Mouse (Mus musculus) layer of hippocampus, adult 8-10 months (tissue): ENCODE data around the gene Cd53. TPM values are rescaled to one million over a fixed set of nuclear protein-coding genes. Genes with fewer than 3 reads are reported as not detected.

Experiments
- DNase-seq, 2 experiments: peaks; one replicate each; pipeline ENCODE4 v3.0.0; 2022; ENCODE audit warnings: low spot score in 2 of 2
- total RNA-seq, 4 experiments: library from RNA; stranded (reverse); gene quantifications; 2 replicates each; pipeline ENCODE4 v1.2.4; 2022

Gene Cd53
- 10 to 100 TPM in 2 of 4 experiments, 1 to 10 TPM in 2; 8.9 to 43.7 (median 21.5) TPM for total RNA-seq

GRCm38 (mm10) chr3:106789930-106790329, at the start of gene Cd53:
Gene Cd53 (minus strand): TSS chr3:106790149.
- no peak for DNase-seq

DNA sequence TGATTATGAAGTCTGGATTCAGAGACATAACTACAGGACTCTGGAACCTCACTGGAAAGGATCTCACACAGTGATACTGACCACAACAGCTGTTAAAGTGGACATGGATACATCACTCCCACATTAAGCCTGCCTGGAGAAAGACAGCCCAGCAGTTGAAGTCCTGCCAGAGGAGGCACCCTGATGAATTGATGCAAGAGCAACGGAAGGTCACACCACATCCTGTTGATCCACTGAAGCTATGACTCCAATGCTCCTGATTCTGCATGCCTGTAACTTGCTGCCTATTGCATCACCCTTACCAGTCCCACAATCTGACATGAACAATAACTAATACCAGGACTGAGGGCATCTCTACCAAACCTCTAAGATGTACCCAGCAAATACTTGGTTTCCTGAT, 42.2 kb upstream of the Cd53 start:
- DNase-seq: no peak

- DNase-seq: no peak
Measured at GRCm38 (mm10) chr3:106826187-106826586, 36.2 kb upstream of the Cd53 start, which contains the start of gene Olfr266. Gene Olfr266 (minus strand): TSS chr3:106826287.

- no peak for DNase-seq
Measured at GRCm38 (mm10) chr3:106817676-106818075, 27.7 kb upstream of the Cd53 start.

GRCm38 (mm10) chr3:106808972-106809695, 19.2 kb upstream of the Cd53 start:
- DNase-seq: no peak

DNA sequence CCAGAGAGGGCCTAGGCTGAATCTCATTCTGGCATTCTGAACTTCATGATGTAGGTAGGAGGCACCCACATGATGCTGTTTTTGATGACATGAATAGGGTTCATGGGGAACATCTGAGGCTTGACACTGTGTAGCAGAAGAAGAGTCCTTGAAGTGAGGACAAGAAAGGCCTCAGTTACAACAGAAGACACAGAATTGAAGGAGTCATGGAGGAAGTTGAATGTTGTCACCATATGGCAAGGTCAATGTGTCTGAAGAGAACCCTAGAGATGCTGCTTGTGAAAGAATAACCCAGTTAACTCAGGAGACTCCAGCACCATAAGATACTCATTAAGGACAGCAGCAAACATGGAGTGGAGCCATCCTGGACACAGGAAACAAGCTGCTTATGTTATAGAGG, 8.1 kb upstream of the Cd53 start:
- DNase-seq: no peak

DNA sequence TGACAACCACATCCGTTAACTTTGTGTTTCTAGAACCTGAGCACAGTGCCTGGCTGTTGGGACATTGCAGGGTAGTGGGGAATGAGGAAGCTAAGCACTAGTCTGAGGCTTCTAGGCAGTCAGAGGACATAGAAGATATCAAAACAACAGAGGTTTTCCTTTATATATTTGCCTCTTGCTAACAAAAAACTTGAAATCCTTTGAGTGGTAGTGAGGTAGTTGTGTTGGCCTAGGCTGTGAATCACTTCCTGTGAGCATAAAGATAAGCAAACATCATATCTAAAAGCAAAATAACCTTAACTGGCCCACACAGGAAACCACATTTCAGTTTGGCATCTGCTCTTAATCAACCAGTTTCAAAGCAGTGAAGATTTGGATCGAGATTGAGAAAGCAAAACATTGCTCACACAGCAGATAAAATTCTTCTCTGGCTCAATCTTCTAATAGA, 1.5 kb downstream of the Cd53 start:
- no peak for DNase-seq

DNA sequence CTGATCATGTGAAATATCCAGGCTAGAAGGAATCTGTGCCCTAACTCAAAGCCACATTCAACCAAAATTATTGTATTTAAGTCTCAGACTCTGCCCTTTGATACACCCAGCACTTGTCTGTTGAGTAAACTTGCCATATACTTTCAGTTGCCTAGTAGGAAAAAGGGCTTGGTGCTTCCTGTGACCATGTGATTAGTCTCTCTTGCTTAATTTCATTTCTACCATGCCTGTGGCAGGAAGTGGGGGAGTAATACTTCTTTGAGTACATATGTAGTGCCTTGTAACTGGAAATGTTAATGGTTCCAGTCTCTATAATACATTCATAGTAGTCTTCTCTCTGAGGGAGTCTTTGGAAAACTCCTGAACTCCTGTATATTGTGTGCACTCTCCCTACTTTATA, 2.0 kb downstream of the Cd53 start:
- DNase-seq: no peak

DNA sequence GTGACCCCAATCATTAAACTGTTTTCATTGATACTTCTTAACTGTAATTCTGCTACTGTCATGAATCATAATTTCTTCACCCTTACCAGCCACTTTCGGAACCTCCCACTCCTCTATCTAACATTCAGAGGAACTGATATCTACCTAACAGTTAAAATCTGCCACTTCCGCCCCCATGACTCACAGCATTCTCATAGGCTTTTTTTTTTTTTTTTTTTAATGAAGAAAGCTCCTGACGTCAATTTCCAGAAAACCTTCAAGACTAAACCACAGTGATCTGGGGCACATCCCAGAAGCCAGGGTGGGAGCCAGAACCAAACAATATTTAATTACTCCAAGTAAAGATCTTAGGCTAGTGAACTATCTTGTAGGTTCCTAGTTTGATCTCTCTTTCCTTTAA, 4.8 kb downstream of the Cd53 start:
- DNase-seq: no peak

GRCm38 (mm10) chr3:106771834-106772233, 18.1 kb downstream of the Cd53 start:
- no peak for DNase-seq

- DNase-seq: no peak
Measured at GRCm38 (mm10) chr3:106755898-106756297, 34.1 kb downstream of the Cd53 start.

DNA sequence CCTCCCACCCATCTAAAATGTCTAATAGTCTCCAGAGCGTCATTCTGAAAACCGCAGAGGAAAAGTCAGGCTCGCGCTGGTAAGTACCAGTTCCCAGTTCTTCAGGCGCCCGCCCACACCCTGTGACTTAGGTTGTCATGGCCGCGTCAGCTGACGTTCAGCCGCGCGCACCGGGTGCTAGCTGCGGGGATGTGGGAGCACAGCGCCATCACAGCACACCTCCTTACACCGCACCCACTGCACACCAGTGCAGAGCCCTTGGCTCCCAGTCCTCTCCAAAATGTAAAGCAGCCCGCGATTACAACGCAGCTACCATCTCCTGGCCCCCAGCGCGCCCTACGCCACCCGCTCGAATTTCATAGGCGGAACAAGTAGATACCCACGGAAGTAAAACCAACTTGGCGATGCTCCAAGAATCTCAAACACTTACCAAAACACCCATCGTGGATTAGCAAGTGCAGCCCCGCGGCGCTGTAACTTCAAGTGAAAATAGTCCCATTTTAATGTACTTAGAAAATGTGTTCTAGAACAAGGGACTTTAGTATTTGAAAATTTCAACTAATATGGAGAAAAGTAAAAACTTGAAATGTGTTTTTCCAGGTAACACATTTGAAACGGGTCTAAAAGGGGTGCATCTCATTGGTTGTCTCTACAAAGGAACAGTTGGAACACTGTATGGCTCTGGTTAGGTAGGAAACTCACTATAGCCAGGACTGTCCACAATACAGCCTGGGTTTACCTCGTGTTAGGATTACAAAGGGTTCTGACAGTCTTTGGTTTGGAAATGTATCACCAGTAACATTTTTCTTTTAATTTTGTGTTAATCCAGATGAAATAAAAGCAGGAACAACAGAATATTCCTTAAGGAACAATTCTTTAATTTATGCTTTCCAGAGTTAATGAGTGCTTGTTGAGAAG, 67.7 kb downstream of the Cd53 start:
- DNase-seq: peak; percentile 87 to 89

- DNase-seq: peak; percentile 97 to 99
Measured at GRCm38 (mm10) chr3:106721397-106722027, 68.4 kb downstream of the Cd53 start.

Other genes with a start within 250 kb of the Cd53 start
- 10 to 100 TPM; 37.7 to 45.7 (median 40.7) TPM for gene Dram2, start 242.4 kb downstream of the Cd53 start, total RNA-seq
- 10 to 100 TPM; 48.0 to 53.0 (median 49.1) TPM for gene Cept1, start 242.3 kb downstream of the Cd53 start, total RNA-seq
- gene Lrif1, start 105.2 kb downstream of the Cd53 start, total RNA-seq: 10 to 100 TPM; 20.4 to 25.1 (median 23.9) TPM
- not detected for gene Olfr266, start 36.1 kb upstream of the Cd53 start, total RNA-seq
- 10 to 100 TPM; 19.8 to 22.5 (median 21.0) TPM for gene Kcna3, start 246.0 kb upstream of the Cd53 start, total RNA-seq